Mouse (Mus musculus): ENCODE data around the gene Nabp2.

The Nabp2 gene

DNA sequence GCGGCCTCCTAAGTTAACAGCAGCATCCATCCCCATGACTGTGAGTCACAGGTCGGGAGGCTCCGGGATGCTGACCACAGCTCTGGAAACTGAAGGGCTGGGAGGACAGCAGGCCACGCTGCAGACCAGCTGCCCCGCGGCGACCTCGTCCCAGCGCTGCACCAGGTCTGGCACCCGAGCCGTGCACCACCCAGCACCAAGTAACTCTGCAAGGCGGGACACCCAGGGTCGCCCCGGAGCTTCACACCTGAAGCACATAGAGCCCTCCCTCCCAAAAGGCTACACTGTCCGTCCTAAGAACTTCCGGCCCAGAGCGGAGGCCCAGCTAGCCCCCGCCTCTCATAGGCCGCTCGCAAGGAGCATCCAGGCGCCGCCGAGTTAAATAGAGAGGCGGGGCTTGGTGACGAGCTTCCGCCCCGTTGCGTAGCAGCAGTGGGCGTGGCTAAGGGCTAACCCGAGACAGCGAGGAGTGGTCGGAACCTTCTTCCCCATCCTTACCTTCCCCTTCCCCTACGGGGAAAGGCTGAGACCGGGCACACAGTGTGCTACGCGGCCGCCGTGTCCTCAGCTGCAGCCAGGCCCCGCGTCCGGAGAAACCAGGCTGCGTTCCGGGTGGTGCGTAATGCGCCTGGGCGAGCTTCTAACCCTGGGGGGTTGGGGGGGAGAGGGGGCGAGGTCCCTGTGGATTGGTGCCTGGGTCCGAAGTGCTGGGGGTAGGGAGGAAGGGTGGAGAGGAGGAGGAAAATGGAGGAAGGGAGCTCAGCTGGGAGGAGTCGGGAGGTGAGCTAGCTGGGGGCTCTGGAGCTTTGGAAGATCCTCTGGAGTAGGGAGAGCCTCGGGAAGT, at the start of gene Nabp2, which contains the start of gene Rnf41:
Gene Nabp2, minus strand, starts transcription at position 282 of the 844 bp plus-strand sequence.
Gene Rnf41, plus strand, starts transcription at position 447 of the 844 bp plus-strand sequence.
- peak; percentile 100 for DNase-seq (ENCODE audit: low spot score)

DNA sequence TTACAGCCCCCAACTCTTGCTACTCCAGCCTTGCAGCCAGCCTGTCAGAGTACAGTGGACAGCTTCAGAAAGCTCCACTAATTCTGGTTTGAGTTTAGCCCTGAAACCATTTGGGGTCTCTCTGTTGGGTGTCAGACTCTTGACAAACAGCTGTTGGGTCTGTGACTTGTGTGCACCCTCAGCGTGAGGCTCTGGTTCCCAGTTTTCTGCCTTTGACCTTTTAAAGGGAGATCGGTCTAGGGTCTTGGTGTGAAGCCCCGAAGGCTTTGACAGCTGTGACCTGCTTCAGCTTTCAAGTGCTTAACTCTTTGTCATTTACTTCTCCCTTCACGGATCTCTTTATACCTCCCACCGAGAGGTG, 49.0 kb upstream of the Nabp2 start:
- peak; percentile 55 for DNase-seq (ENCODE audit: low spot score)

DNA sequence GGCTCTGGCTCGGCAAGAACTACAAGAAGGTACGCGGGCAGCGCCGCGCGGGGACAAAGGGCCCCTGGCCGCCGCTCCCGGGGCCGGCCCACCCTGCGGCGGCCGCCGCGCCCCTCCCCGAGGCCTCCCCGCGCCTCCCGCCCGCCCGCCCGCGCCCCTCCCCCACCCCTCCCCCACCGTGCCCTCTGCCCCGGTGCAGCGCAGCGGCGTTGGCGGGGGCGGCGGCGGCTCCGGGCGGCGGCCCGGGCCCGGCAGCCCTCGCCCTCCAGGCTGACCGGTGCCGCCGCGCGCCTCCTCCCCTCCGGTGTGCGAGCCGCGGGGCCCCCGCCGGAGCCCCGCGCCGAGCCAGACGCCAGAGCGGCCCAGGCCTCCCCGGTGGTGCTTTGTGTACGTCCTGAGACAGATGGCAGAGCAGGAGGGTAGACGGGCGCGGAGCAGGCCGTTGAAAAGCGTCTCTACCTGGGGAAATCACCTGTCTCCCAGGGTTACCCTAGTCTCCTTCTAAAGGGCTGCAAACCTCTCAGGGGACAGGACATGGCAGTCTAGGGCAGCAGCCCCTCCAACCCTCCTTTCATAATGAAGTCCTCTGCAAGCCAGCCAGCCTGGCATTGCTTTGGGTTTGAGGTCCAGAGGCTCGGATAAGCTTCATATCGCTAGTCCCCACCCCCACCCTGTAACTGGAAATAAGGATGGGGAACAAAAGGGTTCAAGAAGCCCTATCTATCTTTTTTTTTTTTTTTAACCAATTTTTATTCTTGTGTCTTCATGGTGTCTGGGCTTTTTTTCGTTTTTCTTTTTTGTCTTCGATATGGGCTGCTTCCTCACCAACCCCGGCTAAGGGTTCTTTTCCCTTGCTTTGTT, 48.3 kb upstream of the Nabp2 start:
- peak; percentile 40 for DNase-seq (ENCODE audit: low spot score)

DNA sequence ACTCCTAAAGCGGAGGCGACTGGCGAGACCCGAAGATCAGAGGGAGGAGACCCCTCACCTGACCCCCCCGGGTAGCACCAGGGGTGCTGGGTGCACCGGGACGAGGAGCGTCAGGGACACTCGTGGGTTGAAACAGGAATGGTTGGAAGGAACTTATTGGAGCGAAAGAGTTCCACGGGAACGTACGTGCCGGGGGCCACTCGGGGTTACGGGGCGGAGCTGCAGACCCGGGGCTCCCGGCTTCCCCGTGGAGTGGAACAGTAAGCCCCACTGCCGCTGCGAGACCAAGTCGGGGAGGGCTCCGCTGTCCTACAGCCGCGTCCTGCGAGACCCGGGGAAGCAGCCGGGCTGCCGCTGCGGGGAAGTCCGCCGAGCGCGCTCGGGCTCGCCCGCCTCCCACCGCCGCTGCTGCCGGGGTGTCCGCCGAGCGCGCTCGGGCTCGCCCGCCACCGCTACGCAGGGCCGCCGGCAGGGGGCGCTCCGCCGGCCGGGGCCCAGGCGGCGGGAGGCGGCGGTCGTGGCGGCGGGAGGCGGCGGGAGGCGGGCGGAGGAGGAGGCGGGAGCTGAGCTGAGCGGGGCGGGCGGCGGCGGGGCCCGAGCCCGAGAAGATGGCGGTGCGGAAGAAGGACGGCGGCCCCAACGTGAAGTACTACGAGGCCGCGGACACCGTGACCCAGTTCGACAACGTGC, 47.6 kb upstream of the Nabp2 start, which contains the start of gene Smarcc2:
Gene Smarcc2, plus strand, starts transcription at position 530 of the 690 bp plus-strand sequence.
- peak; percentile 79 for DNase-seq (ENCODE audit: low spot score)

DNA sequence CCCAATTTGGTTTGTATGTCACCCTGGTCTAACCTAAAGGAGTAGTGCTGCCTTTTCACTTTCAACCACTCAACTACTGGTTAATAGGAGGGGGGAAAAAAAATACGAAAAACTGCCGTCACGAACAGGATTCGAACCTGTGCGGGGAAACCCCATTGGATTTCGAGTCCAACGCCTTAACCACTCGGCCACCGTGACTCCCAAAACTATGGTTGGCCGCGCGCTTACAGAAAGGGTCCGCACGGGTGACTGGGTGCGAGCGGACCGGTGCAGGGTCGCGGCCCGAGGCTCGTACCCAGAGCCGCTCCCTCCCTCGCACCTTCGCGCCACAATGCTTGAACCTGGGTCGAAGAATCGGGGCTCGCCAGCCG, 47.0 kb upstream of the Nabp2 start:
- peak; percentile 86 for DNase-seq (ENCODE audit: low spot score)

DNA sequence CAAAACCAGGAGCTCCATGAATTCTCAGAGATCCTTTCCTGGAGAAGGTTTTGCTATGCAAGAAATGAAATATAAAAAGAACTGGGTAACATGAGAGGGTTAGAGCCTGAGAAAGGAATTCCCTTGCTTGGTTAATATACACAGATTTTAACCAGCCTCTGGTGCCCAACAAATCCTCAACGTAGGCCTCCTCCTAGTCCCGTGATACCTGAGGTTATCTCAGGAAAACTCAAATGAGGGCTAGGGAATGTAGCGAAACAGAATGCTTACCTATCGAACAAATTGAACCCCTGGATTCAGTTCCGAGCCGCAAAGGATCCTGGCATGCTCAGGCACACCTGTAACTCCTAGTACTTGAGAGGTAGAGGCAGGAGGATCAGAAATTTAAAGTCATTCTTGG, 46.4 kb upstream of the Nabp2 start:
- DNase-seq (ENCODE audit: low spot score) = no peak

DNA sequence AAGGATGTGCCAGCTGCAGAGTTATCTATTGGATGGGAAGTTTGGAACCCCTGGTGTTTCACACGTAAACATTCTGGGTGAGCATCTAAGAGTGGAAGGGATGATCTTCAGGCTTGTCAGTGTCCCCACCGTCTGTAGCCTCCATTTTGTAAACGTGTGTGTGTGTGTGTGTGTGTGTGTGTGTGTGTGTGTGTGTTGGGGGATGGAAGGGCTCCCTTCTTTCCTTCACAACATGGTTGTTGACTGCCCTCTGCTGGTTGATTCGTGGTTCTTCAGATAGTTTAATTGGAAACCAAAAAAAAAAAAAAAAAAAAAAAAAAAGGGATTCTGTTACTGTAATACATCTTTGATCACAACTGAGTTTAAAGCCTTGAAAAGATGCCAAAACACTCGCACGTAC, 44.0 kb upstream of the Nabp2 start:
- DNase-seq (ENCODE audit: low spot score) = peak; percentile 93

DNA sequence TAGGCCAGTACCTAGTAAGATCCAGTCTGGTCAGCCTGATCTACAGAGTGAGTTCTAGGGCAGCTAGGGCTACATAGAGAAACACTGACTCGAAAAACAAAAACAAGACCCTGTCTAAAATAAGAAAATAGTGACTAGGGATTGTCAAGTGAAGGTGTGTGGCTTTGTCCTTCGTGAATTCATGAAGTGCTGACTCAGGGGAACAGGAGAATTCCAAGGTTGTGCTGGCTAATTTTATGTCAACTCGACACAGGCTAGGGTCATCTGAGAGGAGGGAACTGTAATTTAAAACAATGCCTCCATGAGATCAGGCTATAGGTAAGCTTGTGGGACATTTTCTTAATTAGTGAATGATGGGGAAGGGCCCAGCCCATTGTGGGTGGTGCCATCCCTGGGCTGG, 43.2 kb upstream of the Nabp2 start:
- no peak for DNase-seq (ENCODE audit: low spot score)

DNA sequence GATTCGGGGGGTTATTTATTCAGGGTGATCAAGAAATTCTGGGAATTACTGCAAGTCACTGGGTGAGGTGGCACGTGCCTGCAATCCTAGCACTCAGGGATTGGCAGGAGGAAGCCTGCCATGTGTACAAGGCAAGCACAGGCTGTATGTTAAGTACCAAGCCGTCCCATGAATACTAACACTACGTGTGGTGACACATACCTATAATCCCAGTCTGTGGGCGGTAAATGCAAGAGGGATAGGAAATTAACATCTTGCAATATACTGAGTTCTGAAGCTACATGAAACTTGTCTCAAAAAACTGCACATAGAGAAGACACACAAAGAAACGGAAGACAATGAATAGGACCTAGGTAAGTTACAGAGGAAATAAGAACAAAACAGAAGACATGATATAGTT, 39.7 kb upstream of the Nabp2 start:
- DNase-seq (ENCODE audit: low spot score) = no peak

DNA sequence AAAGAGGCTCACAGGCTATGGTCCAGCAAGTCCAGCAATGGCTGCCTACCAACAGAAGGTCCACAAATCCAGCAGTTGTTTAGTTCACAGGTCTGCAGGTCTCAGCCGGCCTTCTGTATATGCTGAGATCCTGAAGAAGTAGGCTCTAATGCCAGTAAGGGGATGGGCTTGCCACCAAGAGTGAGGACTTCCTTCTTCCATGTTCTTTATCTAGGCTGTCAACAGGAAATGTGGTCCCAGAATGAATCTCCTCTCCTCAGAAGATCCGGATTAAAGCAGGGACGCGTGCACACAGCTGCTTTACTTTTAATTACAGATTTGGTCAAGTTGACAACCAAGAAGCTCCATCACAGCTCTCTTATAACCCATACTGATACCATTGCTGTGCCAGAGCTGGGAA, 34.1 kb upstream of the Nabp2 start:
- DNase-seq (ENCODE audit: low spot score) = no peak

DNA sequence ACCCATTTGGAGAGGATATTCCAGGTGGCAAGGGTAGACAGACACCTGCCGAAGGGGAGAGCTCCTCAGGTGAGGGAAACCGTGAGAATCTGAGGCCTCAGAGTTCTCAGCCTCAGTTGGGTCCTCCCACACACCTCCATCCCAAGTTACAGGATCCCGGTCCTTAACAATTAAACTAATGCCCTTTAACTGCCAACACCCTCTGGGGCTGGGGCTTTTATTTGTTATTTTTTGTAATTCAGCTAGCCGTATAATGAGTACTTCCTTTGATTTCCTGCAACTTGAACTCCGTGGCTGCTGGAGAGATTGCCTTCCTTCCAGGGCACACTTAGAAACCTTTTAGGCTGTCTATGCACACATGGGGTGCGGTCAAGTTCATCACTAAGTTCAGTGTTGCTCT, 33.1 kb upstream of the Nabp2 start:
- DNase-seq (ENCODE audit: low spot score) = no peak

DNA sequence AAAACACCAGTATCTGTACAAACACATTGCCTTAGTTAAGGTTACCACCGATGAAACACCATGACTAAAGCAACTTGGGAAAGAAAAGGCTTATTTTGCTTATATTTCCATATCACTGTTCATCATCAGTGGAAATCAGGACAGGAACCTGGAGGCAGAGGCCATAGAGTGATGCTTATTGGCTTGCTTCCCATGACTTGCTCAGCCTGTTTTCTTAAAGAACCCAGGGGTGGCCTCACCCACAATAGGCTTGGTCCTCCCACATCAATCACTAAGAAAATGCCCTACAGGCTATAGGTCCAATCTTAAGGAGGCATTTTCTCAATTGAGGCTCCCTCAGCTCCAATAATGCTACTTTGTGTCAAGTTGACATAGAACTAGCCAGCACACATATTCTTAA, 31.4 kb upstream of the Nabp2 start:
- DNase-seq (ENCODE audit: low spot score) = no peak

DNA sequence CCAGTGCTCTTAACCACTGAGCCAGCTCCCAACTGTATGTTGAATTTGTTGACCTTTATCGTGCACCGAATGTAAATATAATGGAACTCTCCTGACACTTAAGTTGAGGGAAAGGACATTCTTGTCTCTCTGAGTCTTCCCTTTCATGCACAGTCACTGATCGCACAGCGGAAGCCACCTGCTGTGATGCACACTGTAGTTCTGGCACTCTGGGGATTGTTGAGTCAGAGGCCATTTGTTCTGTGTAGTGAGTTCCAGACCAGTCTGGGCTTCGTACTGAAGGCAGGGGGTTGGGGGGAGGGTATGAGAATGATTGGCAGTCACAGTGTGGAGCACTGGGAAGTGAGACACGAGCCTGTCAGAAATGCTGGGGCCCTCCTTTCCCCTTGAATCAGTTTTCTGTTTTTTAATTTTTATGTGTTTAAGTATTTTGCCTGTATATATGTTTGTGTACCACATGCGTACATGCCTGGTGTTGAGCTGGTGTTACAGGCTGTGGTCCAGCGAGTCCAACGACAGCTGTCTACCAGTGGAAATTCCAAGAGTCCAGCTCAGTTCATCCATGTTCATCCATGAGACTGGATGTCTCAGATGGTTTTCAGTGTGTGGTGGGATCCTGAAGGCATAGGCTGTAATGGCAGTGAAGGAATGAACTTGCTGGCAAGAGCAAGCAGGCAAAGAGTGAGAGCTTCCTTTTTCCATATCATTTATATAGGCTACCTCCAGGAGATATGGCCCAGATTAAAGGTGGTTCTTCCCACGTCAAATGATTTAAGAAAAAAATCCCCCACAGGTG, 30.2 kb upstream of the Nabp2 start:
- no peak for DNase-seq (ENCODE audit: low spot score)

DNA sequence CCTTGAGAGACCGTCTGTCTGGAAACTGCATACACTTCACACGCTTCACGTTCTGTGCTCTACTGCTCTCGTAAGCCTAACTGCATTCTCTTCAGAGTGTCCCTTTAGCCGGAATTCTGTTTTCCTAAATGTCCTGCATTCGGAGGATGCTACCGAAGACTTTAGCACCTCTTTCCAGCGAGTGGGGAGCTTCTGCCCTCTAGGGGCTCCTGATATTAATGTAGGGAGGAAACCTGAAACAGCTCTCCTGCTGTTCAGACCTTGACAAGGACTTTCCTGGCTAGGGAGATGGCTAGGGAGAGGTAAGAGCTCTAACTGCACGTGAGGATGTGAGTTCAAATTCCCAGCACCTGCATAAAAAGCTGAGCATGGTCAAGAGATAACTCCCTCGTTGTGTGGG, 29.1 kb upstream of the Nabp2 start:
- peak; percentile 20 for DNase-seq (ENCODE audit: low spot score)

DNA sequence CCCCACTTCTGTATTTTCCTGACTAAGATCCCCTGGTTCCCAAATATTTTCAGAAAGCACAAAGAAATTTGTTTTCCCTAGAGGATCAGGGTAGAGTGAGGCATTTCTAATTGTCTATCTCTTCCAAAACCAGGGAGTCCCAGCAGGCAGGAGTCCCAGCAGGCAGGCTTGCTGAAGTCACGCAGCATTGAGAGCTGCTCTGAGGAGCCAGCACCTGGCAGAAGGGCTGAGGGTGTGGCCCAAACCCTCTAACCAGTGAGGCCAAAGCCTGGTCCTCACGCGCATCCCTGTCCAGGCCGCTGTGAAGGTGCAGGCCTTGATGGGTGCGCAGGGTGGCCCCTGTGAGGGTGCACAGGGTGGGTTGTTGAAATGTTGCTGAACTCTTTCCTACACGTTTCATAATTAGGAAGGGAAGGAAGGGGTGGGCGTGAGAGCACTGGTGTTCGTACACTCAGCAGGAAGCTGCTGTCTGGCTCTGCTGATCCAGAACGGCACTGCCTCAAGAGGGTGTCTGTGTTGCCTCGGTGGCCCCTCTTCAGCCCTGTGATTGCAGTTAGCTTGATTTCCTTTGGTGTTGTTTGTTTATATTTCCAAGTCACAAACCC, 27.5 kb upstream of the Nabp2 start:
- no peak for DNase-seq (ENCODE audit: low spot score)

DNA sequence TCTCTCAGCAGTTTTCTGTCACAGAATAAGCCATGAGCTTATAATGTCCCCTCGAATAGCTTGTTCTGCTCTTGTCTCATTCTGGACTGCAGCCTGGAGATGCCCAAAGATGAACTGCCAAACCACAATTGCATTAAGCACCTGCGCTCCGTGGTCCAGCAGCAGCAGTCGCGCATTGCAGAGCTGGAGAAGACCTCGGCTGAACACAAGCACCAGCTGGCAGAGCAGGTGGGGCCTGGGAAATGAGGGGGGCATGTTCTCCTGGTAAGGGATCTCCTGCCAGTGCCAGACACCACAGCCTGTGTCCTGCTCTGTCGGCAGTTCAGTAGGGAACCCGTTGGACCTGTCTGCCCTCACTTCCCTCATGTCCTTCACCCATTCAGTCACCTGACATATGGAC, 25.1 kb upstream of the Nabp2 start:
- DNase-seq (ENCODE audit: low spot score) = no peak

DNA sequence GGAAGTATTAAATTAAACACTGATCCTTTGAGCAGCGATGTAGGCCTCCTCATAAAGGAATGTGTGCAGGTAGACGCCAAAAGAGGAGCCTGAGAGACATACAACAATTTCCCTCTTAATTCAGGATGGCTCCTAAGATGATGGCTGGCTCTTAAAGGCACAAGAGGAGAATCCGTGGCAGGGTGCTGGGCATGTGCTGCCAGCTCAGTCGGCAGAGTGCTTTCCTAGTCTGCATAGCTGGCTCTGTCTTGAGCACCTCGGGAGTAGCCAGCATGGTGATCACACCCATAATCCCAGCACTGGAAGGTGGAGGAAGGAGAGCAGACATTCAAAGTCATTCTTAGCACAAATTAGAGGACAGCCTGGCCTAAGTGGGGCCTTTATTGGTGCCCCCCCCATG, 24.6 kb upstream of the Nabp2 start:
- DNase-seq (ENCODE audit: low spot score) = no peak

DNA sequence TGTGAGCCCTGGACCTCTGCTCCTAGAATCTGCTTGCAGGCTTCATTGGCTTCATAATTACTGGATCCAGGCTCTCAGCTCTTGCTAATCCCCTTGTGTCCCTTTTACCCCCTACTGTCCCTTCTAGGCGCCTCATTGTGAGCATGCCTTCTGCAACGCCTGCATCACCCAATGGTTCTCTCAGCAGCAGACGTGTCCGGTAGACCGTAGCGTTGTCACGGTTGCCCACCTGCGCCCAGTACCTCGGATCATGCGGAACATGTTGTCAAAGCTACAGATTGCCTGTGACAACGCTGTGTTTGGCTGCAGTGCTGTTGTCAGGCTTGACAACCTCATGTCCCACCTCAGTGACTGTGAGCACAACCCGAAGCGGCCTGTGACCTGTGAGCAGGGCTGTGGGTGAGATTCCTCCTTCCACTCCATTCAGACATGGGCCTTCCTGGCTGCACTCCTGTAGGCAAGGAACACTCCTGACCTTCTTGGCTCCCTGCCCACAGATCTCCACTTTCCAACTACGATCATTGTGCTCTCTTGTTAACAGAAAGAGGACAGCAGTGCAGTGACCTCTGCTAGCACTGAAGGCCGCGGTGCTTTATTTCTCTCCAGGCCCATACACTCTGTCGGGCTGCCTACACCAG, 24.0 kb upstream of the Nabp2 start:
- no peak for DNase-seq (ENCODE audit: low spot score)

DNA sequence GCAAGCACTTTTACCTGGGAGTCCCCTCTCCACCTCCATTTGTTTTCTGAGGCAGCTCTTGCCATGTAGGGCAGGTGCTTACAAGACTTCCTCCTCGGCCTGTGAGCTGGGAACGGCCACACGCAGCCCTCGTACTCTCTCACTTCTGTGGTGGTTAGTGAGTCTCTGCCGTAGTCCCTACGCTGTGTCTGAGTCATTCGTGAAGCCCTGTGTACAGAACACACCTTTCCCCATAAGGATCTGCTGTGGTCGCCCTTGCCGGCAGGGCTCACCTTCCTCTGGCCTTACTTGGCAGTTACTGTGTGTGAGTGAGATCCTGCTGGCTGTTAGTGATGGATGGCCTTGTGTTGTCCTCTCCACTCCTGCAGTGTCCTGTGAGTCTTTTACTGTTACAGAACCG, 23.4 kb upstream of the Nabp2 start:
- no peak for DNase-seq (ENCODE audit: low spot score)

DNA sequence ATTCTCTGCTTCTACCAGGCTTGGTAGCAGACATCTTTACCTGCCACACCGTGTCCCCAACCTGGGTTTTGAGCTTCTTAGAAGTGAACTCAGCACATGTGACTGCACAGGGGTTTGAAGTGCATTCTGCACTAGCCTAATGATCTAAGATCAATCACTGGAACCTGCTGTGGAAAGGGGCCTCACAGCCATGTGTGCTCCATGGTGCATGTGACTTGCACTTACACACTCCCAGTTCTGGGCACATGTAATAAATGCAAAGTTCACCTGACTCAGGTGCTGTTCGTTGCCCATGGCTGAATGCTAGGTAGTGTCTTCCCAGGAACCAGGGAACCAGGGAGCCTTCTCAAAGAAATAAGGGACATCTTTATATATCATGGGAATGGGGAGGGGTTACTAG, 22.1 kb upstream of the Nabp2 start:
- no peak for DNase-seq (ENCODE audit: low spot score)

DNA sequence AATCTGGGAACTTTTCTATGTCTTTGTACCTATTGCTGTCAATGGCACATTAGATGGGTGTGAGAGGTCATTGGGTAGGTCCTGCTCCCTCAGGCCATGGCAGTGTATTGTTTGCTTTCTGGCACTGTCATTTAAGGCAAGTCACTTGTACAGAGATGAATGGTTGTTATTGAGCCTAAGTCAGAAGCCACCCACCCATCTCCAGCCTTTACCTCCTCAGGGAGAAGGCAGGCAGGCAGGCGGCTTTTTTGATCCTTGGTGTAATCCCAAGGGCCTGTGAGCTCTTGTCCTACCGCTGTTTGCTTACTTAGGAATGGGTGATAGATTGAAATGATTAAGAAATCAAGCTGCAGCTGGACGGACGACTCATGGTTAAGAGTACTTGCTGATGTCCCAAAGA, 18.2 kb upstream of the Nabp2 start:
- DNase-seq (ENCODE audit: low spot score) = no peak

All from embryo, embryonic 10 days (tissue).